Mouse (Mus musculus): ENCODE results near the gene Ptprs. TPM values are rescaled to one million over a fixed set of nuclear protein-coding genes. Genes with fewer than 3 reads are reported as not detected.
"Not testable (repeated sequence)": the region's sequence is repeated elsewhere in the genome, so short reads cannot be mapped to it uniquely, and the experiment has no call there.

Ptprs gene
- total RNA-seq, 2 experiments from 2014 or later, result 644 to 661 TPM

DNA sequence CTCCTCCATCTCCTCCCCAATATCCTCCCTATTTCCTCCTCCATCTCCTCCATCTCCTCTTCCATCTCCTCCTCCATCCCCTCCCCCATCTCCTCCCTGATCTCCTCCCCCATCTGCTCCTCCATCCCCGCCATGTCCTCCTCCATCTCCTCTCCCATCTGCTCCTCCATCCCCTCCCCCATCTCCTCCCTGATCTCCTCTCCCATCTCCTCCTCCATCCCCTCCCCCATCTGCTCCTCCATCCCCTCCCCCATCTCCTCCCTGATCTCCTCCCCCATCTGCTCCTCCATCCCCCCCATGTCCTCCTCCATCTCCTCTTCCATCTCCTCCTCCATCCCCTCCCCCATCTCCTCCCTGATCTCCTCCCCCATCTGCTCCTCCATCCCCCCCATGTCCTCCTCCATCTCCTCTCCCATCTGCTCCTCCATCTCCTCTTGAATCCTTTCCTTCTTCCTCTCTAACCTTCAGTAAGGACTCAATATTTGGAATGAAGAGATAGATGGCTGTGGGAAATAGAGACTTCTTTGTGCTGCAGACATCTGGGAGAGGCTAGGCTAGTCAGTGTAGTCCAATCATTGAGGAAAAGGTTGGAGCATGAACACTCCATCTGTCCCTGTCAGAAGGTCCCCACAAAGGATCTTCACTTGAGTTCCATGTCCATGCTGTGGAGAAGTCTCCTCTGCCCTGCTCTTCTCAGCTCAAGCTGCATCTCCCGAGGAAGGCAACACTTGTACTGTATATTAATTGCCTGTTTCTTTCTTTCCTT is 25.5 kb upstream of the Ptprs start:
- DNase-seq (ENCODE audit: low spot score in 2 of 2); intact Hi-C loops (cut with DNase I): not testable (repeated sequence)

DNA sequence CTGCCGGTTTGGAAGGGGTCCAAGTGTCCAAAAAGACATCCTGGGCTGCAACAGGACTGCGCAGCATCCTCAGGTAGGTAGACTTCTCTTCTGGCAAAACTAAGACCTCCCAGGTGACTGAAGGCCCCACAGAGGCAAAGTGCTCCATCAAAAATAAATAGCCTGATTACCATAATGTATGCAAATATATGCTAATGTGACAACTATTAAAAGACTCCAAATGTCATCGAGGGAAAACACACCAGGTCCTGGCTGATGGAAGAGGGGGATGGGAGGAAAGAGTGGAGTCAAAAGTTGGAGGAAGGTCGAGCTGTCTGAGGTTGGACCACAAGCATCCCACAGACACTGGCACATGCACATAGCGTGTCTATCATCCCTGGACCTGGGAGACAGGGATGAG is 22.9 kb upstream of the Ptprs start:
- intact Hi-C loops (cut with DNase I), result no loop called here
- DNase-seq (ENCODE audit: low spot score in 2 of 2), result no peak

DNA sequence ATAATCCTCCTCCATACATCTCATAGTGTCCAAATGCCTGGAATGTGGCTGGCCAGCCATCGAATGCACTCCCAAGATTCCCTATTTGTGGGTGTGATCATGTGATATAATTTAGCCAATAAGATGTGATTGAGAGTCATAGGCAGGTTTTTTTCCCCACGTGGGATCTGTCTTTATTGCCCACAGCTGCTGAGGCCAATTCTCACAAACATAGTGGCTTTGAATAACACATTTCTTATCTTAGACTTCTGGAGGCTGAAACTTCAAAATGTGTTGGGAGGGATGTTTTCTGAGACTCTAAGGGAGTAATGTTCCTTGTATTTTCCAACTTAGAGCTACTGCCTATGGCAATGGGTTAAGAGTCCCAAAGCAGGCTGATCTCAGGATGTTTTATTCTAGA is 18.2 kb upstream of the Ptprs start:
- DNase-seq (ENCODE audit: low spot score in 2 of 2), result peak in 1 of 2 experiments; percentile 88
- intact Hi-C loops (cut with DNase I), result no loop called here

DNA sequence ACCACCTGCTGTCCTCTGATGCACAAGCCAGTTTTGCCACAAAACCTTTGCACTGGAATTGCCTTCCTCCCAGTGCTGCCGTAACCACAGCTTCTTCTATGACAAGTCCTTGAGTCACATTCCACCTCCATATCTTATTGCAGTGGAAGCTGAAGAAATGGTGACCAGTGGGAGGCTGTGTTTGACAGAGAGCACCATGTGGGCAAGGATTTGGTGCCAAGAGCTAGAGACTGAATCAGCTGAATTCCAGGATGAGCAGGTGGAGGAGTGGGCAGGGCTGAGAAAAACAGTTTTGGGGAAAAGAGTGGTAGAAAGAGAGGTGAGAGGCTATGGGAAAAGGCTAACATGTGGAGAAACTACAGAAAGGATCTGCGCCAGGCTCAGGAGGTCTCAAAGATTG is 17.6 kb upstream of the Ptprs start:
- intact Hi-C loops (cut with DNase I), result no loop called here
- peak in 1 of 2 experiments; percentile 73 for DNase-seq (ENCODE audit: low spot score in 2 of 2)

DNA sequence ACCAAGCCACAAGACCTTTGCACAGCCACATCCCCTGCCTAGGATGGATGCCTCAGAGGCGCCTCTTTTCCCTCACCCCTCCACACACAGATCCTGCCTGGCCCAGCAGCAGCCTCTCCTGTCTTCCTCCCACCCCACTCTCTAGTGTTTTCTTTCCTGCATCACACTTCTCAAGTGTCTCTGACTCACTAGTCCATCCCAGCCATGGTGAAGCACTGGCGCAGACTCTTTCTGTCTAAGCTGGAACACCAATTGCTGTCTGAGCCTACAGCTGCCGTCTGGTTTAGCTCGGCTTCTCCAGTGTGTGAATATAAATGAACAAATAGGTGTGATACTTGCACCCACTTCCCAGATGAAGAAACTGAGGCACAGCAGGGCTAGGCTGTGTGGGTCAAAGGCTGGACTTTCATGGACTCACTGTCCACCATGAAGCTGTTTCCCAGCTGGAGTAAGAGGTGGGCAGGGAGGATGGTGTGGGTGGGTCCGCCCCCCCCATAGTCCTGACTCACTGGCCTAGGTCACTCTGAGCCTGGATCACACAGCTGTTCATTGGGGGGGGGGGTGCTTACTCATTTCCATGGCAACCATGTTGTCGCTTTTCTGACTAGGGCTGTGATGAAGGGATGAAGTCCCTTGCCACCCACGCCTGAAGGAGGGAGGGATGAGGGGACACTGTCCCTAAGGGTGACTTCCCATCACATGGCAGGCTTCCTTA is 14.3 kb upstream of the Ptprs start:
- intact Hi-C loops (cut with DNase I), result no loop called here

DNA sequence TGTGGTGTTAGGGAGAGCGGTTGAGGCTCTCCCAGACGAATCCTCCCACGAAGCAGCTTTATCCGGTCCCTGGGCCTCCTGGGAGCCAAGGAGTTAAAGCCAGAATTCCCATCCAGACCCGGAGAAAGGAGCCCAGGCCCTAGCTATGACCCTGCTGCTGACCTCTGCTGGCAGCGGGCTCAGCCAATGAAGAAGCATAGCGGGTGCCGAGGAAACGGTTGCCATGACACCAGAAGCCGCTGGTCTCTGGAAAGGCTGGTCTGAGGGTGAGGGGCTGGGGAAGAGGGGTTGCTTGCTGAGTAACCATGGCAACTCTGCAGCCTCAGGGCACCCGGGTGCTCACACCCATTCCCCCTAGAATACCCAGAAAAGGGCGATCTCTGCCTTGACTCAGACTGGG is 11.7 kb upstream of the Ptprs start:
- intact Hi-C loops (cut with DNase I), result no loop called here
- no peak for DNase-seq (ENCODE audit: low spot score in 2 of 2)

More for the DNA sequence above, 14.3 kb upstream of the Ptprs start:
- DNase-seq (ENCODE audit: low spot score in 2 of 2), result peak in 1 of 2 experiments; percentile 79

DNA sequence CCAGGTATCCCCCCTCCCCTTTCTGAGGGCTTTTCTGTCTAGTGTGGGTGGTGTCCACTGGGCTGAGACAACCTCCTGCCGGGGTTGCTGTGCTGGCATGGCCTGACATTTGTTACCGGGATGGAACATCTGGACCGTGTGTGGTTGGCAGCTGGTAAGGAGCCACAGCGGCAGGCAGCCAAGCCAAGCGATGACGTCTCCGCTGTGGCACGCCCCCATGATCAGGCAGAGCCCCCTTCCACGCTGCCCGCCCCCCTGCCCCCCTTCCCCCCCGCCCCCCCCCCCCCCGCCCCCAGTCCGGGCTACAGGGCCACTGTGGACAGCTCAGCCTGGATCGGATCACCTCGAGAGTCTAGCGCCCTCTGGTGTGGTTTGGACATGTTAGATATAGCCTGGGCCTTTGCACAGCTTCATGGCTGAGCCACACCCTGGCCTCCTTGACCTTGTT is 11.2 kb upstream of the Ptprs start:
- intact Hi-C loops (cut with DNase I), result no loop called here
- no peak for DNase-seq (ENCODE audit: low spot score in 2 of 2)

DNA sequence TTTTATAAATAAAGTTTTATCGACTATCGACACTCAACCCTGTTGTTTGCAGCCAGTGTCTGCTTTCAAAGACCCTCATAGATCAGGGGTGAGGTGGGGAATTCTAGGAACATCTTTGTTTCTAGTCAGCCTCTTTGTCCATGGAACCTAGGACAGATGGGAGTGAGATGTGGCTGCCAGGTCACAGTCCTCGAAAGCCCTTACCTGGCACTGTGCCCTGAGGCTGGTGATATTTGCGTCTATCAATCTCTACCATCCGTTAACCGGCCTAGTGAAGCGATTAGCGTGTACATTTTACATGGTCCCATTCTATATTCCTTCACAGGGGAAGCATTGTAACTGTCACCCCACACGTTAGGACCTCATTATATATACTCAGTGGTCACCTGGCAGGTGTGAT is 9.6 kb upstream of the Ptprs start:
- intact Hi-C loops (cut with DNase I), result no loop called here
- no peak for DNase-seq (ENCODE audit: low spot score in 2 of 2)

DNA sequence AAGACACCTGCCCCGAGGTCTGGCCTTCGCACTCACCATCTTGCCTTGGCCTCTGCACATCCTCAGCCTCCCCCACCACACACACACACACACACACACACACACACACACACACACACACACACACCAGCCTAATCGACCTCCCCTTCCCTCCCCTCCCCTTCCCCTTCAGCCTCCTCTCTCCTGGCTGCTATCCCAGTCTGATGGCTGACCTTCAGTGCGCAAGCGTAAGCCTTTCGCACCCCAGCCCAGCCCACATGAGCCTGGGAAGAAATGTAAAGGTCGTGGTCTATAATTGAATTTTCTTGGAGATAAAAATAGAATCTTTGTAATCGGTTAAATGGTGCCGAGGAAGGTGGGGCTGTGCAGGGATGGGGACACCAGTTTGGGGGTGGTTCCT is 8.8 kb upstream of the Ptprs start:
- no peak for DNase-seq (ENCODE audit: low spot score in 2 of 2)
- intact Hi-C loops (cut with DNase I), result no loop called here

DNA sequence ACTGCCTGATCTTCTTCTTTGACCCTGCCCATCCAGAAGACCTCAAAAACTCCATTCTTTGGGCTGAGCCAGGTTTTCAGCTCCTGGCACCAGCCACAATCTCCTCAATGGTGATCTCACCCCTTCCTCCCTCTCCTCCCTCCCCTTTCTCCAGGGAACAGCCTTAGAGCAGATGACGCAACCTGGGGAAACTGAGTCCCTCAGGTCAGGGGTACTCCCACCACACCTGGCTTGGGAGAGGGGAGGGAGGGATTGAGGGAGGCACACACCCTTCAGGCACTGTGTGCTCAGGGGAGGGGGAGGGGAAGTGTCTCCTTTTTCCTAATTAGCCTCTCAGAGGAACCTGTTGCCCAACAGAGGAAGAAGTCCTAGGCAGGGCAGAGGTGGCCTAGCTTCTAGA is 6.4 kb upstream of the Ptprs start:
- intact Hi-C loops (cut with DNase I), result no loop called here

DNA sequence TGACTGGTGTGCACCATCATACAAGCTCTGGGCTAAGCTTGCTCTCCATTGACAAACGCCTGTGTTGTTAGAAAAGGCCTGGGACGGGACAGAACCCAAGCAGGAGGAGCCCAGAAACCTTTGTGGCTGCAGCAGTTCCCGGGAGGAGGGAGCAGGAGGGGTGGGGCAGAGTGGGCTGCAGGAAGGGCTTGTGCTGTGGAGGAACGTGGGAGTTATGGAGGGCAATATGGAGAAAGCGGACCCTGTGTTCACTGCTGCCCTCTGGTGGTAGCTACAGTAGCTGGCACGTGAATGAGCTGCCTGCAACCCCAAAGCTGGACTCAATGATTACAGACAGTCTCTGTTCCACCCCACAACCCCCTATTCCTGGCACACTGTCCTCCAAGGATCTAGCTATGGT is 3.1 kb upstream of the Ptprs start:
- intact Hi-C loops (cut with DNase I), result loop anchor here (5.0 kb wide), 1 partner anchor 122 kb away; no protein-coding TSS in a partner anchor

More for the DNA sequence above, 6.4 kb upstream of the Ptprs start:
- DNase-seq (ENCODE audit: low spot score in 2 of 2), result no peak

DNA sequence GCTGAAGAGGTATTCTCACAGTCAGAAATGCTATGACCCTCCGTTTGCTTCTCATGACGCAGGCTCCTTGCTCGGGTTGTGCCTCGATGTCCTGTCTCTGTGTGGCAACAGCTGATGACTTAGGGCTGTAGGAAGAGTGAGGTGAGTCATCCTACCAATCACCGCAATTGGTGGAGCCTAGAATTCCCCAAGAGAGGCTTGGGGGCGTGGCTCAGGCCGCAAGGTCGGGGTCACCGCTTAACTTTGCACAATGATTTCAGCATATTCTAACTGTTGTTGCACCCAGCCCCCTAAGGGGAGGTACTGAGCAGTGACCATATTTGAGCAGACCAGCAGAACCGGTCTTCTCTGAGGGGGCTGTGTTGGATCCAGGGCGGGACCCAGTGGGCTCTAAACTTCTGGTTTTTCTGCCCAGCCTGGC is 1.9 kb upstream of the Ptprs start:
- no peak for DNase-seq (ENCODE audit: low spot score in 2 of 2)
- intact Hi-C loops (cut with DNase I), result loop anchor here (5.0 kb wide), 1 partner anchor 121 kb away; no protein-coding TSS in a partner anchor

More for the DNA sequence above, 3.1 kb upstream of the Ptprs start:
- peak; percentile 72 to 80 for DNase-seq (ENCODE audit: low spot score in 2 of 2)

DNA sequence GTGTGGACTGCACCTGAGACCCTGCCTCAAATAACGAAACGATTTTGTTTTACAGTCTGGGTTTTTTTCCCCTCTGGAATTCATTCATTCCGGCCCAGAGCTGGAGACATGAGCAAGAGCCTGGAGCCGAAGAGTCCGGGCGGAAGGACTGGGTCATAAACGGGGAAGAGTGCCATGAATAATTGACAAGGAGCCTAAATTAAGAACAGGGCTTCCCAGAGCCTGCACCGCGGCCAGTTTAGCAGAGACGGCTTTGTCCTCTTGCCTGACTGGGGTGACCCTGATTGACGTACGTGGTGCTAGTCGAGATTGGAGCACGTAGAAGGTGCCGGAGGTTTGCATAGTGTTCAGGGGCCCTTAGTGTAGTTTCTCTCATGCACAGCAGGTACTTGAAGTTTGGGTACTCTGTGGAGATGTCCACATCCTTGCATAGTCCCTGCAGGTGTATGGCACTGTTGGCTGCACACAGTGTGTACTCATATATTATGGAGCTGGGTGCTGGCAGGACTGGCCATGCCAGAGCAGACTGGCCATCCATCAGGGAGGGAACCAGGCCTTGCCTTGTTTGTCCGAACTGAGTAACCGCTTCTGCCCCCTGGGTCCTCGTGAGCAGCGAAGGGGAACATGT is 1.0 kb upstream of the Ptprs start:
- intact Hi-C loops (cut with DNase I), result loop anchor here (5.0 kb wide), 1 partner anchor 120 kb away; no protein-coding TSS in a partner anchor
- DNase-seq (ENCODE audit: low spot score in 2 of 2), result no peak

DNA sequence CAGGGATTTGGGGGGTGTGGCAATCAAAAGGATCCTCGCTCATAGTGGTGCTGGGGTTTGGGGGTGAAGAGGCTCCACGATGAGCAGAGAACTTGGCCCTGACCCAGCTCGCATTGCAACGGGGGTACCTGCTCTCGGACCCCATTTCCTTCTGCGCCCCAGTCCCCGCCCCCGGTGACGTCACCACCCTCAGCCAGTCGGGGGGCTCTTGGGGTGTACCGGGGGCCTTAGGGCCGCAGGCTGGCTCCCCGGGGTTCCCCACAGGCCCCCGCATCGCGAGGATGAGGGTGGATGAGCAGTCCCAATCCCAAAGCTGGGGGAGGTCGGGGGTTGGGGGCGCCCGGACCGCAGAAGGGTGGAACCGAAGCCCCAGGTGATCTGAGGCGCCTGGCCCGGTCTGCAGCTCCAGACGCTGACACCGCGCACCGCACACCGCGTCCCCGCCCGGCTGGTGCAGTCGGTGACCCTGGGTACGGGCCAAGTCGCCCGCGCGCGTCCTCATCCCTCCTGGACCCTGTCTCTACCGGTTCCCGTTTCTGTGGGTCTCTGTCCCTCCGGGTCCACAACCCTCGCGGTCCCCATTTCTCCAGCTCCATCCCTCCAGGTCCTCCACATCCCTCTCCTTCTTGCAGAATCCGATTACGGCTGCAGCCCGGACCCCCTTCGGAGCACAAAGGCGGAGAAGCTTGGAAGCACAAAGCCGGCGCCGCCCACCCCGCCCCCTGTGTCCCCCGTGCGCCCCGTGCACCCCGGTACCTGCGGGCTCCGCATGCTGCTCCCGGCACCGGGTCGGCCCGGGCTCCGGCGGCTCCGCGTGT is 490 bp downstream of the Ptprs start:
- intact Hi-C loops (cut with DNase I), result loop anchor here (5.0 kb wide), 1 partner anchor 118 kb away; no protein-coding TSS in a partner anchor
- peak in 1 of 2 experiments; percentile 59 for DNase-seq (ENCODE audit: low spot score in 2 of 2)

DNA sequence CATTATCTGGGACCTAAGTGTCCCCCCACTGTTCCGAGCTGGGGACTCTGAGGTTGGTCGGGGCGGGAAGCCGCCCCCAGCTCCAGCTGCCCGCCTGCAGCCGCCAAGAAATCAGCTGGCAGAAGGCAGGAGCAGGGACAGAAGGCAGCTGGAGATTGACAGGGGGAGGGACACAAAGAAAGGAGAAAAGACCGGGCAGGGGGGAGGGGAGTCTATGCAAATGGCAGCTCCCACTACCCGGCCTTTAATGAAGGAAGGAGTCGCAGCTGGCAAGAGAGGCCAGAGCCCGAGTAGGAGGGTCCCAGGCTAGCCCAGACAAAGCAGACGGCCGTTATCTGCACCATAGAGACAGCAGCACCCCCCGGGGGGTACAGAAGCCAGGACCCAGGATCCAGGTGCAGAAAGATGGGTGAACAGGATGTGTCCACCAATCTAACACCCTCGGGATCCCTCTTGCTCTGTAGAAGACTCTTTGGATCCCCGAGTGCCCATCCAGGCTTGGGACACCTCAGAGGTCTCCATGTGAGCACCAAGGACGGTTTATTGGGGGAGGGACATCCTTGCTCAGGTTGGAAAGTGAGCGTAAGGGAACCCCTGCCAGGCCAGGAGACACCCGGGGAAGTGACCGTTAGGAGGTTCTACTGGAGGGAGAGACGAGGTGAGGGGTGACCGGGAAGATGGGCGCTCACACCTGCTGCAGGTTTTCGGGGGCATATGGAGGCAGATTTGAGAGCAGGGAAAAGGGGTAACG is 1.3 kb downstream of the Ptprs start:
- intact Hi-C loops (cut with DNase I), result loop anchor here (5.0 kb wide), 2 partner anchors 48 to 118 kb away; no protein-coding TSS in a partner anchor
- DNase-seq (ENCODE audit: low spot score in 2 of 2), result peak; percentile 66 to 77

DNA sequence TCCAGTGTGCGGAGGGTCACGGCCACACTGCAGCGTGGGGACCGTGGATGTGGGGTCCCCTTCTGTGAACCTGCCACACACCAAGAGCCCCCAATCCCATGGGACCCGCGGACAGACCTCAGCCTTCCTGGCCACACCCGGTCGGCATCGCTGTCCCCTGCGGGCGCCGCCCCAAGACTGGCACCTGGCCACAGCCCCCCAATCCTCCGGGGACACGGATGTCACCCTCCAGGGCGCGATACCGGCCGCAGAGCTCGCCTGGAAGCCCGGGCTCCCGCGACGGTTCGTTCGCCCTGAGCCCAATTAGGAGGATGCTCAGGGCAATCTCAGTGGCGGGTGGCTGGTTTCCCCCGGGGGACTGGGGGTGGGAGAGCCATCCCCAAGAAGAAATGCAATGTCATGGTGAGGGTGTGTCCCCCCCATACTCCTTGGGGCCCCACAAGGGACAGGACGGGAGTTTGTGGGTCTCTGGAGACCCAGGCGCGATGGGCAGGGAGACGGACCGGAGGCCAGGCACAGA is 1.9 kb downstream of the Ptprs start:
- intact Hi-C loops (cut with DNase I), result loop anchor here (5.0 kb wide), 1 partner anchor 47 kb away; no protein-coding TSS in a partner anchor

DNA sequence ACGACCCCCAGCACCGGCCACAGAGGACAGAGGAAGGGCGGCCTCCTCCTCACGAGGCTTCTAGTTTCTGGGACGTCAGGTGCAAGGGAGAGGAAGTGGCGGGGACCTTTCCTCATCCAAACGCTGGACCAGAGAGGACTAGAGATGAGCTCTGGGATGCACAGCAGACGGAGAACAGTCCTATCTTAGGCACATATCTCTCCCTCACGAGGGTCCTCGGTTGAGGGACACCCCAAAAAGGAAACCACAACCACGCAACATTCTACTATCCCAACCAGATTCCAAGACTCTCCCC is 2.7 kb downstream of the Ptprs start:
- no peak for DNase-seq (ENCODE audit: low spot score in 2 of 2)
- intact Hi-C loops (cut with DNase I), result loop anchor here (5.0 kb wide), 1 partner anchor 46 kb away; no protein-coding TSS in a partner anchor

More for the DNA sequence above, 1.9 kb downstream of the Ptprs start:
- no peak for DNase-seq (ENCODE audit: low spot score in 2 of 2)
